Mouse (Mus musculus) granulocyte monocyte progenitor cell, adult 5-6 weeks (primary cell): ENCODE data around the gene C530008M17Rik. TPM values are rescaled to one million over a fixed set of nuclear protein-coding genes. Genes with fewer than 3 reads are reported as not detected.

Source experiments
- ATAC-seq: replicated peaks from 2 replicates; pipeline ENCODE4 v1.8.0; 2016; ENCODE audit warnings: mild to moderate bottlenecking, moderate TSS enrichment, inconsistent platforms; ENCODE audit not compliant: poor library complexity, severe bottlenecking
- total RNA-seq, 2 experiments: library from RNA; stranded (forward) in 1 of 2; stranded (reverse) in 1 of 2; fragments of 200-712, 200-1000 nt in 1 of 2; fragments of >200 nt in 1 of 2; fragmentation: Nextera tagmentation in 1 of 2; gene quantifications; 2 replicates each; pipeline ENCODE4 v1.2.3; 2014 to 2017

Gene C530008M17Rik
- total RNA-seq, 2 experiments from 2014 or later: 0.10 to 0.17 TPM

- no peak for ATAC-seq
These were observed 107.4 kb downstream of the C530008M17Rik start for GRCm38 (mm10) chr5:76763731-76764130.

- ATAC-seq: no peak
These were observed 112.7 kb downstream of the C530008M17Rik start for GRCm38 (mm10) chr5:76769014-76769413.

GRCm38 (mm10) chr5:76769572-76769971, 113.3 kb downstream of the C530008M17Rik start:
- ATAC-seq: peak; percentile 27; the same call in 1 of the 2 replicates

DNA sequence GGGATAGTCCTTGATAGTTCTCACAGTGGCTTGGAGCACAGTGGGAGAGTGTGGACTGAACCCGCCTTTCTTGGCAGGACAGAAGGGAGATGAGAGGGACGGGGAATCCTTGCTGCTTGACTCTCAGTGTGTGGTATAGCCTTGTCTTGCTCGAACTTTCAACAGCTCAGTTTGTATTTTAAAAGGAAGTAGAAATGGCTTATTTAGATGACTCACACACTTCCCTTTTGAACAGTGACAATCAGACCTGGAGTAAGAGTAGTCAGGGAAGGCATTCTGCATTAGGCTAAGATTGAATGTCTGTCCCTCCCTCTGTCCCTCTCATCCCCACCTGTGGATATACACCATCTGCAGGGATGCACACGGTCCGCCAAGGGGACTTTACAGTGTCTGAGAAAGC, 115.1 kb downstream of the C530008M17Rik start:
- ATAC-seq: peak; percentile 74

- ATAC-seq: no peak
These were observed 116.5 kb downstream of the C530008M17Rik start for GRCm38 (mm10) chr5:76772831-76773230.

DNA sequence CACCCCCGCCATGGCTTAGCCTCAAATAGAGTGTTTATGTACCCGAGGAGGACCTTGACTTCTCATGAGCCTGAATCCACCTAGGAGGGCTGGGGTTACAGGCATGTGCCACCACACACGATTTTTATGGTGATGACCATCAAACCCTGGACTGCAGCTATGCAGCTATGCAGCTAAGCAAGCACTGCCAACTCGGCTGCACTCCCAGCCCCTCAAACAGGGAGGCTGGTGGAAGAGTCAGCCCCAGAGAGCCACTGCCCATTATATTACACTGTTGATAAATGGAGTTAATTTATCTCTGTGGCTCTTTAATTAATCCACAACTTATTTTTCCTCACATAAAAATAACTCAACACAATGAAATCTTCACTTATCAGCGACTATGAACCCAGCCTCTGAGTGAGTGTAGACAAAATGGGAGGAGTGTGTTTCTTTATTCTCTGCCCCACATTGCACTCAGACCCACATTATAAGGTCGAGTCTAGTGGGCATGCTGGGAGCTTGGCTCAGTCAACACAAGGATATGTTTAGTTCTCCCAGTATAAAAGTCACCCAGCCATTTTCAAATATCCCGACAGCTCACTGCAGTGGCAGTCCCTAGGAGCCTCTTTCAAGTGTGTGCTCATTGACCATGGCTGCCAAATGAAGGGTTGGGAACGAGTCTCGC, 117.3 kb downstream of the C530008M17Rik start:
- no peak for ATAC-seq

DNA sequence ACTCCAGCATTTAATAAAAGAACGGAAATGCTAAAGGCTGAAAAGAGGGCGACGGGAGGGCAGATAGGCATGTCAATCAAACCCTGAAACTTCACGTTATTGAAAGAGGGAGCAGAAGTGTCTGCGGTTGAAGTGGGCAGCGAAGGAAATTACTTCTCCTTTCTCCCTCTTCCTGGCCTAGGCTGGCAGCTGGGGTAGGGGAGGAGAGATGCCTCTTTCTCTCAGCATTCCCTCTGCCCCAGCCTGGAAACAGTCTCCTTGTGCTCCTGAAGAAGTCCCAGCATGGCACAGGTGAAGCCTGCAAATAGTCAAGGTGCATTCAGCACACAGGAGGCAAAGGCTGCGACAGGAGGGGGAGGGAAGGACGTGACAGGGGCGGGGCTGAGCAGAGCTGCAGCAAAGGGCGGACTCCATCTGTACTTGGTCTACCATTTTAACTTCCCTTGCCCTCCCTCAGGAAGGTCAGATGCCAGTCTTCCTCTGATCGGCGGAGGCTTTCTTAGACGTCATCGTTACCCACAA, 122.8 kb downstream of the C530008M17Rik start:
- ATAC-seq: peak; percentile 98

- no peak for ATAC-seq
These were observed 125.6 kb downstream of the C530008M17Rik start for GRCm38 (mm10) chr5:76781943-76782342.

- ATAC-seq: no peak
These were observed 126.2 kb downstream of the C530008M17Rik start for GRCm38 (mm10) chr5:76782414-76783103.

DNA sequence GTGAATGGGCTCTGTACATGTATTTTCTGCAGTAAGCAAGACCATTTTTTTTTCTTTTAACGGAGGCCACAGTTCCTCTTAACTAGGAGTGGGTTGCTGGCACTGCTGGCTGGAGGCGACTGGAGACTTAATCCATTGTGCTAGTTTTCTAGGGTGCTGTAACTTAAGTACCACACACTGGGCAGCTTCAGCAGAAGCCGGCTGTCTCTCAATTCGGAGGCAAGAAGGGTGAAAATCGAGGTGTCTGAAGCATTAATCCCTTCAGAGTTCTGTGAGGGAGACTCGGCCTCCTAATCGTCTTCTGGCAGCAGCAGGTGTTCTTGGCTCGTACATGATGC, 126.8 kb downstream of the C530008M17Rik start:
- no peak for ATAC-seq

DNA sequence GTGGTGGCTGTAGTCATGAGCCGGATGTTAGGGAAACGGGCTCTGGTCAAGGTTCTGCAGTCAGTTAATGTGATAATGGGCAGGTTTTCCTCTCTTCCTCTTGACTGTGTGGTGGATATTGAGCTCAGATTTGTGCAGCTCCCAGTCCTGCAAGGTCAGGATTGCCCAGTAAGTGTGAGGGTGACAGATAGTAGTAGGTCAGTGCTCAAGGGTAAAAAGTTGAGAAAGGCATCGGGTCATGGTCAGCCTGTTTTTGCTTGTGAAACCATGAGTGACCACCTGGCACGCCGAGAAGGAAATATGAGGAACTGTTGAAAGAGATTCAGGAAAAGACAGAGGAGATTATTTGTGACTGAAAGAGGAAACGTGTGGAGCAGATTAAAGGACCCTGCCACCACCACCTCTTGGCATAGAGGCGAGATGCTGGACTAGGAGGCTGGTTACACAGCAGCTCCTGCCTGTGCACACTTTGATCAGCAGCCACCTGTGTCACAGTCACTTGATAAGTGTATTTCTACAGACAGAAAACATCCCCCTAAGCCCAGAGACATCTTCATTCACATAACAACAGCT, 127.9 kb downstream of the C530008M17Rik start:
- peak; percentile 71 for ATAC-seq

GRCm38 (mm10) chr5:76785013-76785412, 128.7 kb downstream of the C530008M17Rik start:
- no peak for ATAC-seq

- no peak for ATAC-seq
These were observed 133.6 kb downstream of the C530008M17Rik start for GRCm38 (mm10) chr5:76789881-76790280.

DNA sequence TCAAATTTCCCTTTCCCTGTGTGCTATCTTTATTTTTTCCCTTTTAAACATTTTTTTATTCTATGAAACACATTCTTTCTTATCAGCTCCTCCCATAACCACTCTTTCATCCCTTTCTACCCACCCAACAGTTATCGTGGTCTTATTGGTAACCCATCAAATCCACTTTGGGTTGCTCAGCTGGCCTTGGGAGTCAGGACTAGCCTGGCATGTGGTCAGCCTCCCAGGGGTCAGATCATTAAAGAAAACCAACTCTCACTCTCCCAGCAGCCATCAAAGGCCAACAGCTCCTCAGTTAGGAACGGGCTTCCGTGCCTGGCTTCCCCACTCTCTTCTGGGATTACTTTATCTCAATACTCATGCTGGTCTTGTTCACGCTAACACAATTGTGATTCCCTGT, 135.0 kb downstream of the C530008M17Rik start:
- ATAC-seq: no peak

DNA sequence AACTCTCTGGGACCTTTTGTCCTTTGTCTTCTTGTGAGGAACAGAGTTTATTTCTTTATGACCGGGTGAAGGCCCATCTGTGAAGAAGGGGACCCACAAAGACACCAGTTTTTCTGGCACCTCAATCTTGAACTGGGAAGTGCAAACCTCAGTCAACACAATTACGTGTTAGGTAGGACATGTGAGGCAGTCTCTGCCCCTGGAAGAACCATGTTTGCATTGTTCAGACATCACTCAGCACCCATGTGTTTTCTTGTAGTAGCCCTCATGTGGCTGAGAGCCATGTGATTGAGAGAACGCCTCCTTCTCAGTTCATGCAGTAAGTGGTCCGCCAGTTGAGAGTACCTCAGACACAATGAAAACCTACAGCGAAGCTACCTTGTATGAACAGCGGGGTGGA, 136.4 kb downstream of the C530008M17Rik start:
- no peak for ATAC-seq

- ATAC-seq: no peak
These were observed 141.7 kb downstream of the C530008M17Rik start for GRCm38 (mm10) chr5:76798043-76798442.

GRCm38 (mm10) chr5:76799471-76799870, 143.2 kb downstream of the C530008M17Rik start:
- no peak for ATAC-seq

DNA sequence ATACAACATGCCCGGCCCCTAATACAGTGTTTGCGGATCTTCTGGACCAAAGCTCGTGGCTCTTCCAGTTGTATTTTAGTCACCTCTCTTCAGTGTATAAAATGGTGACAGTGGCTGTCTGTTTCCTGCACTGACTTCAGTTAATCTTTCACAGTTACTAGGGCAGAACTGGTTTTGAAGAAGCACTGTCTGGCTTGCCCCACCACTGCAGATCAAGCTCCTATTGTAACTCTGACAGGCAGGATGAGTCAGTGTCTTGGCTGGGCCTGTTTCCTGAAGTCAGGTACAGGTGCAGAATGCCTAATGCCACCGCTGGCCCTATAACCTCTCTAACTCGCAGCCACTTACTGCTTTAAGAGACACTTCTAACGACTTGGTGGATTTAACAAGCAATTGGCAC, 152.7 kb downstream of the C530008M17Rik start:
- no peak for ATAC-seq

DNA sequence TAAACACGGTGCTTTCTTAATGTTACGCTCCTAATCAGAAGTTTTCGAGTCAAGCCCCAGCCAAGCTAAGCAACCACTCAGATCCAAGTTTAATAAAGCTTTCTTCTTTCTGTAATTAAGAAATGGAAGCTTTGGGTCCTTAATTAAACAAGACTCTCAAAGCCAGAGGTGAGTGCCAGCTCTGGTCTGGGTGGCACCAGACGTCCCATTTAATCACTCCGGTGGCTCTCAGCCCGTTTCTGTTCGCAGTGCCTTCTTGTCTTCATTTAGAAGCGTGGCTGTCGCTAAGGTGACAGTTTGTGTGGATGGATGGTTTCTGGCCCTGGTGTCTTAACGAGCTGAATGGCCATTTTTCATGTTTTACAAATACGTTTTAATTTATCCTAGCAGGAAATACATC, 158.7 kb downstream of the C530008M17Rik start:
- no peak for ATAC-seq

DNA sequence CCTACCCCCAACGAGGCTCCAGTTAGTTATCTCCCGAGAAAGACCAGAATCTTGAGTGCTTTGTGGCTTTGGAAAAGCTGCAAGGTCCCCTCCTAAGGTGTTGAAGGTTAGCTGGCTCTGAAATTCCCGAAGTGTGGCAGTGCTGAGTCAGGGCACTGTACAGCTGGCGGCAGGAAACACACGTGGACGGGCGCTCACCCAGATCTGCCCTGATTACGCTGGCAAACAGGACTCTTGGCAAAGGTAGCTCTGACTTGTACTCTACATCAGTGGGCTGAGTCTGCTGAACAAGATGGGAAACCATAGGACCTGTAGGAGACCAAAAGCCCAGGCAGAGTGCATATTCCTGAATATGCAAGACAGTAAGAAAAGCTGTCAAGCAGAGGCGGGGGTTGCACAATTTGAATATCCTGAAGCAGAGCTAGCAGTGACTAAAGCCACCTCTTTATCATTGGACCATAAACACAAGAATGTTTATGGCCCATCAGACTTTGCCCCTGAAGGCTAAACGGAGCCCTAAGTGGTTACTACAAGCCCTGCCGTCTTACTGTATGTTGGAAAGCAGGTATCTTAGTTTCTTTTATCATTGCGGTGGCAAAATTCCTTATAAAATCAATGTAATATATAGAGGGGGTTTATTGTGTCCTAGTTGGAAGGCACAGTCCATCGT, 159.6 kb downstream of the C530008M17Rik start:
- ATAC-seq: no peak

GRCm38 (mm10) chr5:76816748-76817147, 160.4 kb downstream of the C530008M17Rik start:
- ATAC-seq: no peak
